Mouse (Mus musculus) spleen, adult 12 weeks (tissue): Measurements from ENCODE around the gene Ccz1.
"Not testable (repeated sequence)": the region's sequence is repeated elsewhere in the genome, so short reads cannot be mapped to it uniquely, and the experiment has no call there.

ENCODE experiments used
- DNase-seq: peaks from one replicate; pipeline ENCODE4 v3.0.0; 2022; ENCODE audit warnings: low spot score

Ccz1 gene

GRCm38 (mm10) chr5:144014551-144015311 lies at the start of gene Ccz1:
Gene Ccz1 (minus strand): TSS chr5:144014877.
- DNase-seq = peak; percentile 73

- no peak for DNase-seq
Measured at GRCm38 (mm10) chr5:144064093-144064492, 49.4 kb upstream of the Ccz1 start.

- DNase-seq = no peak
Measured at GRCm38 (mm10) chr5:144054340-144054739, 39.7 kb upstream of the Ccz1 start.

GRCm38 (mm10) chr5:144053450-144053849 lies 38.8 kb upstream of the Ccz1 start:
- no peak for DNase-seq

- DNase-seq = no peak
Measured at GRCm38 (mm10) chr5:144051268-144051667, 36.6 kb upstream of the Ccz1 start.

- DNase-seq = no peak
Measured at GRCm38 (mm10) chr5:144049881-144050280, 35.2 kb upstream of the Ccz1 start.

- no peak for DNase-seq
Measured at GRCm38 (mm10) chr5:144047324-144047723, 32.6 kb upstream of the Ccz1 start.

- DNase-seq = no peak
Measured at GRCm38 (mm10) chr5:144043166-144043565, 28.5 kb upstream of the Ccz1 start.

- peak; percentile 60 for DNase-seq
Measured at GRCm38 (mm10) chr5:144040720-144041364, 26.2 kb upstream of the Ccz1 start.

- DNase-seq = no peak
Measured at GRCm38 (mm10) chr5:144039886-144040285, 25.2 kb upstream of the Ccz1 start.

GRCm38 (mm10) chr5:144039156-144039675 lies 24.5 kb upstream of the Ccz1 start:
- DNase-seq = no peak

GRCm38 (mm10) chr5:144036952-144037351 lies 22.3 kb upstream of the Ccz1 start:
- no peak for DNase-seq

GRCm38 (mm10) chr5:144034567-144034966 lies 19.9 kb upstream of the Ccz1 start:
- DNase-seq = no peak

- no peak for DNase-seq
Measured at GRCm38 (mm10) chr5:144032491-144032890, 17.8 kb upstream of the Ccz1 start.

- no peak for DNase-seq
Measured at GRCm38 (mm10) chr5:144026620-144027263, 12.1 kb upstream of the Ccz1 start, which contains the start of gene Ocm. Gene Ocm (minus strand): TSS chr5:144026670.

- no peak for DNase-seq
Measured at GRCm38 (mm10) chr5:144015845-144016244, 1.2 kb upstream of the Ccz1 start.

- no peak for DNase-seq
Measured at GRCm38 (mm10) chr5:144015312-144015650, 604 bp upstream of the Ccz1 start.

GRCm38 (mm10) chr5:144013366-144014134 lies 1.1 kb downstream of the Ccz1 start:
- DNase-seq = not testable (repeated sequence)

- DNase-seq = no peak
Measured at GRCm38 (mm10) chr5:144002461-144003192, 12.1 kb downstream of the Ccz1 start.

GRCm38 (mm10) chr5:143999409-143999808 lies 15.3 kb downstream of the Ccz1 start:
- DNase-seq = no peak

- no peak for DNase-seq
Measured at GRCm38 (mm10) chr5:143994632-143995365, 19.9 kb downstream of the Ccz1 start.
